In genomic region chr5:126023906-126024305, GRCm38 (mm10) we compare ENCODE assay signal across 17 mouse cellular contexts.
"Had no signal": no experiment of that assay in that cellular context is flagged by ENCODE, and none has a peak within 500 bp of the region (broad histone marks: within the 10 kb centered on the region; RNA-seq: fewer than 3 reads in every experiment).

No protein-coding gene starts in this region.

- H3K27me3 ChIP-seq: limb, embryonic 13.5 days; liver, embryonic 12.5 days; liver, embryonic 15.5 days; lung, embryonic 15.5 days; midbrain, embryonic 13.5 days had no signal

- H3K4me2 ChIP-seq: limb, embryonic 13.5 days; liver, embryonic 12.5 days; liver, embryonic 15.5 days; lung, embryonic 15.5 days; midbrain, embryonic 13.5 days had no signal

- H3K36me3 ChIP-seq: limb, embryonic 10.5 days; limb, embryonic 13.5 days; liver, embryonic 12.5 days; liver, embryonic 15.5 days; lung, embryonic 15.5 days; midbrain, embryonic 13.5 days had no signal

- H3K4me1 ChIP-seq: limb, embryonic 10.5 days; limb, embryonic 13.5 days; liver, embryonic 12.5 days; liver, embryonic 15.5 days; lung, embryonic 15.5 days; midbrain, embryonic 13.5 days had no signal

- H3K27ac ChIP-seq: layer of hippocampus, adult 2 months; limb, embryonic 10.5 days; limb, embryonic 13.5 days; liver, embryonic 12.5 days; liver, embryonic 15.5 days; lung, embryonic 15.5 days; midbrain, embryonic 13.5 days had no signal

- H3K9ac ChIP-seq: limb, embryonic 13.5 days; liver, embryonic 12.5 days; liver, embryonic 15.5 days; lung, embryonic 15.5 days; midbrain, embryonic 13.5 days had no signal

- DNase-seq: kidney, adult 11 months; kidney, adult 9 months; kidney, postnatal 25 days; layer of hippocampus, postnatal 36 days; liver; lung, adult 18-20 months; lung, postnatal 14 days; lung, postnatal 4 days; thymus, adult 18-20 months; thymus, postnatal 36 days had no signal

- H3K9me3 ChIP-seq: limb, embryonic 10.5 days; limb, embryonic 13.5 days; lung, embryonic 15.5 days; midbrain, embryonic 13.5 days had no signal

- ATAC-seq: liver, embryonic 12.5 days; midbrain, embryonic 13.5 days had no signal

- H3K4me3 ChIP-seq: layer of hippocampus, adult 2 months; limb, embryonic 10.5 days; limb, embryonic 13.5 days; liver, embryonic 12.5 days; liver, embryonic 15.5 days; lung, embryonic 15.5 days; midbrain, embryonic 13.5 days had no signal
